Mouse (Mus musculus): Measurements from ENCODE around the gene Igsf3. TPM values are rescaled to one million over a fixed set of nuclear protein-coding genes. Genes with fewer than 3 reads are reported as not detected.
A peak's percentile ranks its signal among the peaks of the same experiment; 100 is the strongest.

Igsf3 gene
- 0.63 and 0.71 TPM in 2 replicates for polyA plus RNA-seq (2012; ENCODE audit: insufficient read depth, insufficient read length, missing spikeins)

DNA sequence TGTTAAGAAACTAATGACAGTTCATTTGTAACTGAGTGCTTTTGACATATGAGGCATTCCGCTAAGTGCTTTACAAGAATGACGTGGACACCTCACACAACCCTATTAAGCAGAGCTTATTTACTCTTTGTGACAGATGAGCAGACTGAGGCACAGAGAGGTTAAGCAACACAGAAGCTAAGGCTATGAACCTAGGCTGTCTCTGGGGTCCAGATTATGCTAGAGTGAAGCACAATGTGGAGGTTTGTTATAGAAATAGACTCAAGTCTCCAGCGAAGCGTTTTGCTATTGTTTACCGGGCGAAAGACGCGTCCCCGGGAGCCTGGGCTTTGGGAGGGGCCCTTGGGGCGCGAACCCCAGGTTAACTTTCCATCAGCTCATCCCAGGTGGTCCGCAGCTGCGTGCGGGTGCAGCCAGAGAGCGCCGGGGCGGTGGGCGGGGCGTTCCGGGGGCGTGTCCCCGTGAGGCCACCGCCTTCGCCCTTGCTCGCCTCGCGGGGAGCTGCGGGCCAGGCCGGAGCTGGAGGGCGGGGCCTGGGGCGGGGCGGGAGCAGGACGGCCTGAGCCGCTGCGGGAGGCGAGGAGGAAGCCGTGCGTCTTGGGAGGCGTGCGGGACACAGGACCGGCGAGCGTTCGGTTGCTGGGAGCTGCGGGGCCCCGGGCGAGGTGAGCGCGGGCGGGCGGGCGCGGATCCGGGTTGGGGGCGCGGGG, at the start of gene Igsf3:
Gene Igsf3 (plus strand): TSS at position 546 of the 710 bp plus-strand sequence.
- Histone ChIP-seq H3K27ac (replicated peaks; ENCODE audit: low read depth, low read length) (no peak within 1 kb of the TSS), H3K4me3 (ENCODE audit: insufficient read depth, low read depth, low read length) (peak within 1 kb of the TSS; percentile 63), H3K4me1 (ENCODE audit: control insufficient read depth, insufficient read depth, insufficient read length, low read length) (no peaks in the 10 kb centered on the region; the same call in 1 of the 2 replicates)

DNA sequence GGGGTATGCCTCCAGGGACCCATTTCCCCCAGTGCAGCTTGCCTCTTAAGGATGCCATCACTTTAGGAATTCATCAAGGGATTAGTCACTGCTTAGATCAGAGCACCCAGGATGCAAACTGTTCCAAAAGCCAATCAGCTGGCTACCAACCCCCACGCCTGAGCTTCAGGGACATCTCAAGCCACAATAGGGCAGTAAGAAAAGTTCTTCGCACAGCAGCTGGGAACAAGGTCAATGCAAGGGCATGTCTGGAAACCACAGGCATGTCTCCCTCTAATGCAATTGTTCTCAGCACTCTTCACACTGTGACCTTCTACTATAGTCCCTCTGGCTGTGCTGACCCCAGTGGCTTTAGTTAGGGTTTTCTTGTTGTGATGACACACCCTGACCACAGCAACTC, 49.6 kb upstream of the Igsf3 start:
- Histone ChIP-seq H3K27ac (replicated peaks; ENCODE audit: low read depth, low read length) (no peak overlapping the region), H3K4me1 (ENCODE audit: control insufficient read depth, insufficient read depth, insufficient read length, low read length) (no peaks in the 10 kb centered on the region), H3K4me3 (ENCODE audit: insufficient read depth, low read depth, low read length) (no peak overlapping the region)

DNA sequence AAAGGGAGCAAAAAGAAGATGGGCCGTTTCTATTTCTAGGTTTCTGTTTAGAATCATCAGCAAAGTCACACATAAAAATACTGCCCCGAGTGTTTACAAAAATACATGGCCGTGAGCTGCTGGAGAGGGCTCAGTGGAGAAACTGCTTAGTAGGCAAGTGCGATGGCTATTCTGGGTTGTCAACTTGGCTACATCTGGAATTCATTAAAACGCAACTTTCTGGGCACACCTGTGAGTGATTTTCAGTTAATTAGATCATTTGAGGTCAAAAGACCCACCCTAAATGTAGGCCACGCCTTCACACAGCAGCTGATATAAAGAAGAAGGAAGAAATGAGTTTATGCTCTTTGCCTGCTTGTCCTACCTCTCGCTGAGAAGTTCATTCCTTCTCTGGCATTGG, 48.3 kb upstream of the Igsf3 start:
- Histone ChIP-seq H3K27ac (replicated peaks; ENCODE audit: low read depth, low read length) (no peak overlapping the region), H3K4me3 (ENCODE audit: insufficient read depth, low read depth, low read length) (no peak overlapping the region), H3K4me1 (ENCODE audit: control insufficient read depth, insufficient read depth, insufficient read length, low read length) (no peaks in the 10 kb centered on the region)

DNA sequence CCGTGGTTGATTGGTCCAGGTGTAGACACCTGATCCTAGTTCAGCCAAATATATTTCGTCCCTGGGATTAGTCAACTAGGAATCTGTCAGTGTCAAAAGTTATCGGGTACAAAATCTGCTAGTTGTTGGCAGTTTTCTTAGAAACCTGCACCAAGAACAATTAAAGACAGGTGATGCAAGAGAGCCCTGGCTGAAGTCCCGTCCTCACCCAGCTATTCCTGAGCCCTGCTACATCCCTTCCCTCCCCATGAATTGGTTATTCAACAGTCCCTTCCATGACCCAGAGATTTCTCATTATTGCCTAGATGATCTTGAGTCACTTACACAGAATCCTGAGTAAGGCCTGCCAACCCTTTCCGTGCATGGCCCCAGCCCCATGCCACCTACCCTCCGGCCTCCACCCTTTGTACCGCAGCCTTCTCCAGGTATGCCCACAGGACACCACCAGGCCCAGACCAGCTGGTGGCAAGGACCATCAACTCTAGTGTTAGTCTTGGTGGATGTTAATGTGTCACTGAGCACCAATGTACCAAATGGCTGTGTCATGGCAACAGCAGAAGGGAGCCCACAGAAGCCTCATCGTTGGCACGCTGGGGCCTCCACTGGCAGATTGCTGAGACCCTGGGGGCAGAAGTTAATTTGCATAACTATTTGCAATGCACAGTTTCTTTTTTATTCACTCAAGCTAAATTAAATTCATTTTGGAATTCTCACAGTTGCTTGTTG, 33.5 kb upstream of the Igsf3 start:
- Histone ChIP-seq H3K27ac (replicated peaks; ENCODE audit: low read depth, low read length) (no peak overlapping the region), H3K4me3 (ENCODE audit: insufficient read depth, low read depth, low read length) (no peak overlapping the region), H3K4me1 (ENCODE audit: control insufficient read depth, insufficient read depth, insufficient read length, low read length) (no peaks in the 10 kb centered on the region)

DNA sequence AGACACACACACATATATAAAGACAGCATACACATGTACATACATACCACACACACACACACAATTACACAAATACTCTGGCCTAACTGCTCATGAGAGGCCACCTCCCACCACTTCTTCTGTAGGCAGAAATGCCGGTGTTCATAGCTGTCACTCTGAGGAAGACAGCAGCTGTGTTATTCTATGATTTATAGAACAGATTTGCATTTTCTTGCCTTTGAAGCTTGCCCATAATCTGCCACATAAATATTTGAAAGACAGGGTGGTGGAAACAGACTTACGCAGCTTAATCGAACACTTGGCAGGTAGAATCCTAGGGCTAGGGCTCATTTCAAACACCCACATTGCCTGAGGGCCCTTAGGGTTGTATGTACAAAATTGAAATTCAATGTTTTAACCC, 32.6 kb upstream of the Igsf3 start:
- Histone ChIP-seq H3K4me1 (ENCODE audit: control insufficient read depth, insufficient read depth, insufficient read length, low read length) (no peaks in the 10 kb centered on the region), H3K27ac (replicated peaks; ENCODE audit: low read depth, low read length) (no peak overlapping the region), H3K4me3 (ENCODE audit: insufficient read depth, low read depth, low read length) (no peak overlapping the region)

DNA sequence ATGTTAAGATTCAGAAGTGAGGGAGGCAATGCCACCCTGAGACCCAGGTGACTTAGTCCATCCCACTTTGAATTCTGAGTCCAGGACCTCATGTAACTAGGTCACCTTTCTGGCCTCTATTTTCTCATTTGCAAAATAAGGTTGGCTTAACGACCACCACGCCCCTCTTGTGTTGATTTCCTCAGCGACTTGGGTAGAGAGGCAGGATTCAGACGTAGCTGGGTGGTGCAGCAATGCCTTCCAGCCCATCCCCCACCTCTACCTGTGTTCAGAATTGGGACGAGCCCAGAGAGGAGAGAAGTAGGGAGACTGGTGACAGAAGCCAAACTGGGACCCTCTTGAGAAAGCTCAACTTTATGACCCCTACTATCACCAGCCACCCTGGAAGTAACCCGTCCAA, 31.6 kb upstream of the Igsf3 start:
- Histone ChIP-seq H3K4me3 (ENCODE audit: insufficient read depth, low read depth, low read length) (no peak overlapping the region), H3K4me1 (ENCODE audit: control insufficient read depth, insufficient read depth, insufficient read length, low read length) (no peaks in the 10 kb centered on the region), H3K27ac (replicated peaks; ENCODE audit: low read depth, low read length) (no peak overlapping the region)

DNA sequence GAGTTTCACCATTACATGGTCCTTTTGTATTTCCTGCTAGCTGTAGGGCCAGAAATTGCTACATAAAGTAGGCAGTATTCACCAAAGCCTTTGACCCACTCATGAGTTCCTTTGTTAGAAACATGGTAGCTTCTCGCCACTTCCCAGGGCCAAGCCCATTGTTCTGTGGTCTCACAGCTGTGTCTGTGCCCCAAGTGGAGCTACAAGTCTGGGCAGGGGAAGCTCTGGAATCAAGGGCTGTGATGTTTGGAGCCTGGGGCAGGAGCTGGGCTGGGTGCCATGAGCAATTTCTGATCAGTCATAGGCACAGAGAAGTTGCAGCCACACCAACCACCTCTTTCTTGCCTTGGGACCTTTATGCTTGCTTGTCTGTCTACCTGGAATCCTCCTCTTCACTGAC, 30.1 kb upstream of the Igsf3 start:
- H3K4me3 ChIP-seq (ENCODE audit: insufficient read depth, low read depth, low read length), result no peak overlapping the region
- H3K27ac ChIP-seq (replicated peaks; ENCODE audit: low read depth, low read length), result no peak overlapping the region
- no peaks in the 10 kb centered on the region for H3K4me1 ChIP-seq (ENCODE audit: control insufficient read depth, insufficient read depth, insufficient read length, low read length)

DNA sequence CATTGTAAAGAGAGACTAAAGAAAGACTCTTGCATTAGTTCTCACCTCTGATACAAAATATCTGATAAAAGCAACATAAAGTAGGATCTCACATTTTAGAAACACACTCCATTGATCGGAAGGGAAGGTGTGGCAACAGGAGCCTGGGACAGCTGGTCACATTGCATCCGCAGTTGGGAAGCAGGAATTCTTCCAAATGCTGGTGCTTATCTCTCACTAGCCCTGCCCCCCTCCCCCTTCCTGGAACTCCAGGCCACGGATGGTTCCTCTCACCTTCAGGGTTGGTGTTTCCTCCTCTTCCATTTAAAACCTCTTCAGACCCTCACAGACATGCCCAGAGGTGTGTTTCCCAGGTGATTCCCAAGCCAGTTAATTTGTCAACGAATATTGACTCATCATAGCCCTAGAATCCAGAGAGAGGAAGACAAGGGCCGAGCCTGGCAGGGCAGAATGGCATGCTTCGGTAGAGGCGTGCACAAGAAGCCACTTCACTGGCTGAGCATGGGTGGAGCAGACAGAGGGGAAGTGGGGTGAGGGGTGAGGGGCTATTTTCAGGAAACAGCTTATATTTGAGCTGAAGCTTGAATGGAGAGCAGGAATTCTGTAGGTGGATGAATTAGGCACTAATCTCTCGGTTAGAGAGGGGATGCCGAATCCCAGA, 28.3 kb upstream of the Igsf3 start:
- Histone ChIP-seq H3K4me1 (ENCODE audit: control insufficient read depth, insufficient read depth, insufficient read length, low read length) (no peaks in the 10 kb centered on the region), H3K4me3 (ENCODE audit: insufficient read depth, low read depth, low read length) (no peak overlapping the region), H3K27ac (replicated peaks; ENCODE audit: low read depth, low read length) (no peak overlapping the region)

DNA sequence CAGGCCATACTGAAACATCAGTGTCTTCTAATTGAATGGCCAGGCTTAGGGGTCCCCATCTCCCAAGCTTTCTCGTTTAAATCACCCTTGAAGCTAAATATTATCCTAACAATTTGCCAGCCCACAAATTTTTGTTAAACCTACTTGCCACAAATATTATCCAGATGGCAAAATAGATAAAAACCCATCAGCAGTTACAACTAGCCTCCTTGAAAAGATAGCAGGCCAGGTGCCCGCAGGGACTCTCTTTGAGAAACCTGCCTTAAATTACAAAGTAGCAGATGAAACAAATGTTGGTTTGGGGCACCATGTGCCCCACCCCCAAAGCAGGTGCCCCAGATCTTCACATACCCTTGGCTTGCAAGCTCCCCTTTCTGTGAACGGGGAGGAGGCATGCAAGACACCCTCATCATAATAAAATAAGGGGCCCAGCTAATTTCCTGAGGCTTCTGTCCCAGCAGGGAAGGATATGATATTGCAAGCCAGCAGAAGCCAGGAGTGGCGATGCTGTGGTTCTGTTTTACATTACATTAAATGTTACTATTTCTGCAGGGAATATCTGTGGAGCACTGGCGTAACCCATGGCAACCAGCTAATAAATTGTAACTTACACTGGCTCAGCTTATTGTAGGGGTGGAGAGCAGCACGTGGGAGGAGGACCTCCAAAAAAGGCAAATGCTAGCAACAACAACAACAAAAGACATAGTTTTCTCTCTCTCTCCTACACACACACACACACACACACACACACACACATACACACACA, 27.2 kb upstream of the Igsf3 start:
- H3K4me1 ChIP-seq (ENCODE audit: control insufficient read depth, insufficient read depth, insufficient read length, low read length), result no peaks in the 10 kb centered on the region
- no peak overlapping the region for H3K4me3 ChIP-seq (ENCODE audit: insufficient read depth, low read depth, low read length)
- H3K27ac ChIP-seq (replicated peaks; ENCODE audit: low read depth, low read length), result no peak overlapping the region

DNA sequence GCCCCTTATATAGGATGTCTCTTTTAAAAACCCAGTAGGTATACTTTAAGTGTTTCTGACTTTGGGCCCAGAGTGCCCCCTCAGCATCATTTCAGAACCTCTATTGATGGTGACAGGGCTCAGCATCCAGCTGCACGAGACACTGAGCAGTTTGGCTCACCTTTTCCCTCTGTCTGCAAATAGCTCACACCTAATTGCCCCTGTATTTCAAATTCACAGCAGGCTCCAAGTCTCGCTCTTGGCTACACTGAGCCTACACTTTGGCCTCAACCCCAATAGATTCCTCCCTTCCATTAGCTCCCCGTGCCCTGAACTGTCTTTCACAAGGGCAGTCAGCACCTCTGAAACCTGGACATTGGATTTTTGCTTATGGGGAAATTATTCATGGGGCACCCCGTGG, 26.5 kb upstream of the Igsf3 start:
- Histone ChIP-seq H3K27ac (replicated peaks; ENCODE audit: low read depth, low read length) (no peak overlapping the region), H3K4me1 (ENCODE audit: control insufficient read depth, insufficient read depth, insufficient read length, low read length) (no peaks in the 10 kb centered on the region), H3K4me3 (ENCODE audit: insufficient read depth, low read depth, low read length) (no peak overlapping the region)

DNA sequence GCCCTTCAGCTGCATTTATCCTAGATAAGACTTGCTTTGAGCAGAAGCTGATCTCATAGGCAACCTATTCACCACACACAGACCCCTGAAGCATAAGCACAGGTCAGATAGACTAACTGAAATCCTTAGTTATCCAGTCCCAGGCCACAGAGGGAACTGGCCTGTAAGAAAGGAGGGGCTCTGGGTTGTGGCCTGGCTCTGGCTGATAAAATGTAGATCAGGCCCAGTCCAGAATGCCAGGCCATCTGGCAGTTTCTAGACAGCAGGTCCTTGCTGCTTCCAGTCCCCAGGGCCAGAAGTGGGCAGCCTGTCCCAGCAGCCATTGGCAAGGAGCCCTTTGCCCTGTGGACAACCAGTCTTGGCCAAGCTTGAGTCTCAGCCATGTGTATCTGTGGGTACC, 22.4 kb upstream of the Igsf3 start:
- Histone ChIP-seq H3K4me1 (ENCODE audit: control insufficient read depth, insufficient read depth, insufficient read length, low read length) (no peaks in the 10 kb centered on the region), H3K27ac (replicated peaks; ENCODE audit: low read depth, low read length) (no peak overlapping the region)

DNA sequence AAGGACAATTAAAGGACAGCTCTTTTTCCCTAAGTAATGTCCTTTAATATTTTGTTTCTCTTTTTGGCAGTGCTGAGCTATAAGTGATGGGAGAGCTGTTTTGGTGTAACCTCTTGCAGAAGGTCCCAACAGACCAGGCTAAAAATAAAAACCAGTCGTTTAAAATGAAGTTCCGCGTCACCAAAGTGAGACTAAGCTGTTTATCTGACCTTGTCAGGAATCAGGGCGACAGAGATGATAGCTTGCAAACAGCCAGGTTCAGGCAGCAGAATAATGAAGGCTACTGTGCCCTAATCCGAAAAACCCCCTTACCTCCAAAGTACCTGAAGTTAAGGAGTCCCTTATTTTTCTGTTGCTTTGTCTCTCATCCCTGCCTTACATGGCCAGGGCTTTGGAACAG, 21.2 kb upstream of the Igsf3 start:
- no peaks in the 10 kb centered on the region for H3K4me1 ChIP-seq (ENCODE audit: control insufficient read depth, insufficient read depth, insufficient read length, low read length)
- no peak overlapping the region for H3K27ac ChIP-seq (replicated peaks; ENCODE audit: low read depth, low read length)
- no peak overlapping the region for H3K4me3 ChIP-seq (ENCODE audit: insufficient read depth, low read depth, low read length)

More for the DNA sequence above, 22.4 kb upstream of the Igsf3 start:
- H3K4me3 ChIP-seq (ENCODE audit: insufficient read depth, low read depth, low read length), result no peak overlapping the region

DNA sequence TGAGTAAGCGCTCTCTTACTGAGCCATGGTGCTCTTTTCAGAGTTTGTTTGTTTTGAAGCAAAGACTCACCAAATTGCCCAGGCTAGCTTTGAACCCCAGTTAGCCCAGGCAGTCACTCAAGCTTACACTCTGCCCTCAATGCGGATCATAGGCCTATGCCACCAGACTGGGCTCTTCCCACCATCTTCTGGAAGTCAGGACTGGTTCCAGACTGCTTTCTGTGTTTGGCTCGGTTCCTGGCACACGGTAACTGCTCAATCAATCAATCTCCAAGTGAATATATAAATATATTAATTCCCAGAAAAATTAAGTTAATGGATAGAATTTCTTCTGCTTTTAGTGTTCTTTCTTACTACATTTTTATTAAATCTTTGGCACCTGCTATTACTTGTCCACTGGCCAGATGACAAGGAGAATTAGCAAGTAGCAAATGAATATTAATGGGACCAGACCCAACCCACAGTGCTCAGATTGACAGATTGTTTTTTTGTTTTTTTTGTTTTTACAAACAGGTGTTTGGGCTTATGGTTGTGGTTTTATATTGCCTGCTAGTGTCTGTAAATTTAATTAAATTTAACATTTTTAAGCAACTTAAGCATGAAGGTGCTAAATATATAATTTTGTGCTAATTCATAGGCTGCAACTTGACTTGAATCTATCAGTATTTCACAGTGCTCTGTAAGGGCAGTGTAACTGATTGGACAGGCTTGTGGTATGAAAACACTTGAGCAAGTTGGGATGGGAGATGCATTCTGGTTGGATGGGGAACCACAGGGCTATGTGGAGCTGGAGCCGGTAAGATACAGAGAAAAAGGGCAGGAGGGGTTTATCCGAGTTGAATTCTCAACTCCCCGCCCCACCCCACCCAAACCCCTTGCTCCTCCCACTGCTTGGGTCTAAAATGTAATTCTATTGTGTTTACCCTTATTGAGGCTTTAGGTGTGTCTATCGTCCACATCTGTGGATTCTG, 20.0 kb upstream of the Igsf3 start:
- H3K4me1 ChIP-seq (ENCODE audit: control insufficient read depth, insufficient read depth, insufficient read length, low read length), result no peaks in the 10 kb centered on the region
- H3K27ac ChIP-seq (replicated peaks; ENCODE audit: low read depth, low read length), result no peak overlapping the region
- H3K4me3 ChIP-seq (ENCODE audit: insufficient read depth, low read depth, low read length), result no peak overlapping the region

DNA sequence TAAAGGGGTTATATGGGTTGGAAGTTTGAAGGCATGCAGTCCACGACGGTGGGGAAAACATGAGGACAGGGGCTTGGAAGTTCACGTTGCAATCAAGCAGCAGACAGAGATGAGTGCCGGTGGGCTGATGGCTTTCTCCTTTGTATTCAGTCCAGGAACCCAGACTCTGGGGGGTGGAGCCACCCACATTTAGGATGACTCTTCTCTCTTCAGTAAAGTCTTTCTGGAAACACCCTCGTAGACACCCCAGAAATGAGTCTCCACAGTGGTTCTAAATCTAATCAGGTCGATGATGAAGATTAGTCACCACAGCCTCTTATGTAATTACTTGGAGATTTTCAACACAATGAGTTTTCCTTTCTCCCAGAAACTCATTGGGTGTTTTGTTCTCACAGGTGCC, 16.1 kb upstream of the Igsf3 start:
- Histone ChIP-seq H3K4me1 (ENCODE audit: control insufficient read depth, insufficient read depth, insufficient read length, low read length) (no peaks in the 10 kb centered on the region), H3K4me3 (ENCODE audit: insufficient read depth, low read depth, low read length) (no peak overlapping the region), H3K27ac (replicated peaks; ENCODE audit: low read depth, low read length) (no peak overlapping the region)
